Mouse (Mus musculus) megakaryocyte, embryonic 14.5 days (primary cell): Measurements from ENCODE around the gene Cdca4.

Source experiments
- FLI1 ChIP-seq: IDR thresholded peaks from 2 replicates; pipeline ENCODE4 v1.6.1; 2012; ENCODE audit warnings: low read length, inconsistent platforms, mixed read lengths
- GATA1 ChIP-seq: IDR thresholded peaks from 3 replicates; pipeline ENCODE4 v1.6.1; 2012; ENCODE audit warnings: mixed read lengths, low read length, inconsistent platforms, borderline replicate concordance

DNA sequence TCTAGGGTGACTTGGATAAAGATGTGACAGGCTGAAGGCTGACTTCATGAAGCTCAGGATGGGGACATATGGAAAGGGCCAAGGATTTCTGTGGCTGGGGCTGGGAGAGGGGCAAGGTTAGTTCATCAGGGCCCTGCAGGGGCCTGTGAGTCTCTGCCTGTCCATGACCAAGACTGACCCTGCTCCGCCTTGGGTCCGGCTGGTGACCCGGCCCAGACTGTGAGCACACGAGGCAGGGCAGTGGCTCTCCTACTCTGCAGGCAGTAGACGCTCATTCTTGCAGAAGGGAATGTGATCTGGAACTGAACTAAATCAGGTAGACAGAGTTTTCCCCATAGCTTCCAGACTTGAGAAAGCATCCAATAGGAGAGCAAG is 21.0 kb downstream of the Cdca4 start:
- no peak for TF ChIP-seq GATA1
- no peak for TF ChIP-seq FLI1
